Mouse (Mus musculus): ENCODE measurements around the gene Thap3. TPM values are rescaled to one million over a fixed set of nuclear protein-coding genes. Genes with fewer than 3 reads are reported as not detected.
"Not testable (repeated sequence)": the region's sequence is repeated elsewhere in the genome, so short reads cannot be mapped to it uniquely, and the experiment has no call there.

The Thap3 gene
- 20.8 TPM for polyA plus RNA-seq (2021)

GRCm38 (mm10) chr4:151988342-151989109, at the start of gene Thap3:
Gene Thap3, minus strand, starts transcription at chr4:151988997.
- no peaks in the 10 kb centered on the region for H3K27me3 ChIP-seq
- in situ Hi-C loops (cut with MboI; ENCODE audit: low pct_unique_long_range_greater_than_20kb), result no loop called here
- CTCF ChIA-PET, result interaction anchor here (0.9 to 3.2 kb wide), 3 partner anchors 7 to 20 kb away, joined by 3 to 12 read pairs (median 3); partner anchors contain the start of gene Klhl21
- no peak for DNase-seq (ENCODE audit: low read depth, low spot score)
- ATAC-seq, result peak; percentile 66
- POLR2A ChIA-PET, result interaction anchor here (0.9 to 1.3 kb wide), 2 partner anchors 20 to 22 kb away, joined by 3 to 6 read pairs; partner anchors contain the start of gene Klhl21
- TF ChIP-seq CTCF (IDR thresholded peaks at IDR 0.05), result no peak

DNA sequence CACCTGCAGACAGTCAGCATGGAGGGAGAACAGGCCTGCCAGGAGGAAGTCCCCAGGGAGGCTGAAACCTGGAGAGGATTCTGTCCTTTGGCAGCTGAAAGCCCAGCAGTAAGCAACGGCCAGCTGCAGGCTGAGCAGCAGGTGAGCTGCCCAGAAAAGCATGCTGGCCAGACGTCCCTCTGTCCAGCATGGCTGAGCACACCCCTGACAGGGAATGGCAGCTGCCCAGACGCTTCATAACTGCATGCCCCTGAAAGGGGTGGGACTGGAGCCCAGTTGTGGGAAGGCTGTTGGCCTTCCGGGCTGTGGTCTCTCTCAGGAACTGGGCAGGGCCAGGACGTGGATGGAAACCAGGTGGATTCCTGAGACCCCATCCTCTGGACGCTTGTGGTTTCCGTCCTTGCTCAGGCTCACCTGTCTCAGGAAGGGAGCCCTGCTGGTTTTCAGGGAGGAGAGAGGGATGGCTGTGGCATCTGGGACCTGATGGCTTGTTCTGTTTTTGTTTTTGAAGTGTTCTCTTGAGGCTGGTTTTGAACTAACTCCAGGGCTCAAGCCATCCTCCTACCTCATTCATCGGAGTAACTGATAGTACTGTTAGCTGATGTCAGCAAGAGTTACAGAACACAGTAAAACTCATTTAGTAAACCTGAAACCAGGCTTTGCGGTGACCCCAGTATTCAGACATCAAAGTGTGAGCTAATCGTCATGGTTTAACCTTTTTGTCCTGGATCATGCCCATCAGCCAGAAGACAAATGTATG, 49.6 kb upstream of the Thap3 start, which contains the start of gene Tas1r1:
TSS of gene Tas1r1 (minus strand) at position 344 of the 760 bp plus-strand sequence.
- POLR2A ChIA-PET, result interaction anchor here (0.6 to 1.4 kb wide), 5 partner anchors 9 to 55 kb away, joined by 3 to 4 read pairs (median 3); no protein-coding TSS in a partner anchor
- CTCF ChIA-PET, result interaction anchor here (0.6 to 3.5 kb wide), 10 partner anchors 9 to 63 kb away, joined by 3 to 21 read pairs (median 3); no protein-coding TSS in a partner anchor
- no peak for ATAC-seq
- no peak for TF ChIP-seq CTCF (IDR thresholded peaks at IDR 0.05)
- in situ Hi-C loops (cut with MboI; ENCODE audit: low pct_unique_long_range_greater_than_20kb), result no loop called here
- H3K27me3 ChIP-seq, result no peaks in the 10 kb centered on the region
- no peak for DNase-seq (ENCODE audit: low read depth, low spot score)

DNA sequence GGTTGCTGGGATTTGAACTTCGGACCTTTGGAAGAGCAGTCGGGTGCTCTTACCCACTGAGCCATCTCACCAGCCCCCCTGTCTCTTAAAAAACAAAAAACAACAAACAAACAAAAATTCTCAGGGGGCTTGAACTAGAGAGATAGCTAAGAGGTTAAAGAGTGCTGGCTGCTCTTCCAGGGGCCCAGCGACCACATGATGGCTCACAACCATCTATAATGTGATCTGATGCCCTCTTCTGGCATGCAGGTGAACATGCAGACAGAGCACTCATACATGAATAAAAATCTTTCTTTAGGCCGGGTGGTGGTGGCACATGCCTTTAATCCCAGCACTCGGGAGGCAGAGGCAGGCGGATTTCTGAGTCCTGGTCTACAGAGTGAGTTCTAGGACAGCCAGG, 47.7 kb upstream of the Thap3 start:
- H3K27me3 ChIP-seq; ATAC-seq; in situ Hi-C loops (cut with MboI; ENCODE audit: low pct_unique_long_range_greater_than_20kb); DNase-seq (ENCODE audit: low read depth, low spot score); POLR2A ChIA-PET: not testable (repeated sequence)
- CTCF ChIA-PET, result interaction anchor here (2.3 to 3.5 kb wide), 2 partner anchors 56 to 65 kb away, joined by 7 to 21 read pairs; no protein-coding TSS in a partner anchor

DNA sequence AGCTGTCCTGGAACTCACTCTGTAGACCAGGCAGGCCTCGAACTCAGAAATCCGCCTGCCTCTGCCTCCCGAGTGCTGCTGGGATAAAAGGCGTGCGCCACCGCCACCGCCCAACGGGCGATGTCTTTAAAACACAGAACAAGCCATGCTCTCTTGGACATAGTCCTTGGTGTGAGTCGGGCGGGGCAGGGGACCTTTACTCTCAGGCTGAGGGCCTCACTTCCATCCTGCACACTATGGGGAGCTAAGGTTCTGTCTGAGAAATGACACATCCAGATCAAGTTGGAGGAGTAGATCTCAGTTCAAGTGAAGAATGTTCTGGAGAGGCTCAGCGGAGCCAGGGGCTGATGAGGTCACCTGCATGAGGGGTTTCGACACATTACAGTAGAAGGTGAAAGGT, 44.1 kb upstream of the Thap3 start:
- ATAC-seq, result no peak
- in situ Hi-C loops (cut with MboI; ENCODE audit: low pct_unique_long_range_greater_than_20kb), result loop anchor here (5.0 kb wide), 1 partner anchor 64 kb away; no protein-coding TSS in a partner anchor
- CTCF ChIA-PET, result no interaction called here
- H3K27me3 ChIP-seq, result no peaks in the 10 kb centered on the region
- no peak for DNase-seq (ENCODE audit: low read depth, low spot score)
- POLR2A ChIA-PET, result no interaction called here
- no peak for TF ChIP-seq CTCF (IDR thresholded peaks at IDR 0.05)

DNA sequence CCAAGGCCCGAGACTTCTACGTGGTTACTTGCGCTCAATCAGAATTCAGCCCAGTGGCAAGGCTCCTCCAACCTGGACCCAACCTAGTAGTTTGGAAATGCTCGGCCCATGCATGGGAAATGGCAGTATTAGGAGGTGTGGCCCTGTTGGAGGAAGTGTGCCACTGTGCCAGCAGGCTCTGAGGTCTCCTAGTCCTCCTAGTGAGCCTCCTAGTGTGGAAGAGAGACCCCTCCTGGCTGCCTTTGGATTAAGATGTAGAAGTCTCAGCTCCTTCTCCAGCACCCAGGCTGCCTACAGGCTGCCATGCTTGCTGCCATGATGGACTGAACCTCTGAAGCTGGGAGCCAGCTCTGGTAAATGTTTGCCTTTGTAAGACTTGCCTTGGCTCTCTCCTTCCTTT, 41.2 kb upstream of the Thap3 start:
- no peak for ATAC-seq
- TF ChIP-seq CTCF (IDR thresholded peaks at IDR 0.05), result no peak
- no peaks in the 10 kb centered on the region for H3K27me3 ChIP-seq
- in situ Hi-C loops (cut with MboI; ENCODE audit: low pct_unique_long_range_greater_than_20kb), result loop anchor here (5.0 kb wide), 2 partner anchors 48 to 67 kb away; no protein-coding TSS in a partner anchor
- no peak for DNase-seq (ENCODE audit: low read depth, low spot score)
- ChIA-PET POLR2A (interaction anchor here (0.8 to 1.3 kb wide), 2 partner anchors 9 to 34 kb away, joined by 3 read pairs; partner anchors contain the start of genes Nol9 and Phf13), CTCF (interaction anchor here (0.9 to 1.9 kb wide), 6 partner anchors 8 to 64 kb away, joined by 3 to 10 read pairs (median 3); partner anchors contain the start of genes Nol9 and Tas1r1)

DNA sequence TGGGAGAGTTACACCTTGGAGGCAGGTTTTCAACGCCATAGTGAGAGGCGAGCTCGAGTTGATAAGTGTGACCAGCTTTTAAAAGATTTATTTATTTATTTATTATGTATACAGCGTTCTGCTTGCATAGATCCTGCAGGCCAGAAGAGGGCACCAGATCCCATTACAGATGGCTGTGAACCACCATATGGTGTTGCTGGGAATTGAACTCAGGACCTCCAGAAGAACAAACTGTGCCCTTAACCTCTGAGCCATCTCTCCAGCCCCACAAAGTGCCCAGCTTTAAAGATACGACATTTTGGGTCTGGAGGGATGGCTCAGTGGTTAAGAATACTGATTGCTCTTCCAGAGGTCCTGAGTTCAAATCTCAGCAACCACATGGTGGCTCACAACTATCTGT, 40.3 kb upstream of the Thap3 start:
- POLR2A ChIA-PET, result interaction anchor here (1.4 kb wide), 1 partner anchor 20 kb away, joined by 4 read pairs; the partner anchor contains the start of gene Klhl21
- H3K27me3 ChIP-seq, result no peaks in the 10 kb centered on the region
- in situ Hi-C loops (cut with MboI; ENCODE audit: low pct_unique_long_range_greater_than_20kb), result loop anchor here (5.0 kb wide), 1 partner anchor 47 kb away; no protein-coding TSS in a partner anchor
- TF ChIP-seq CTCF (IDR thresholded peaks at IDR 0.05), result no peak
- ATAC-seq (no peak), DNase-seq (ENCODE audit: low read depth, low spot score) (no peak)
- CTCF ChIA-PET, result interaction anchor here (0.8 to 1.9 kb wide), 11 partner anchors 9 to 64 kb away, joined by 3 to 10 read pairs (median 3); partner anchors contain the start of genes Nol9 and Tas1r1

GRCm38 (mm10) chr4:152028456-152028855, 39.7 kb upstream of the Thap3 start:
- POLR2A ChIA-PET, result interaction anchor here (1.4 kb wide), 1 partner anchor 20 kb away, joined by 4 read pairs; the partner anchor contains the start of gene Klhl21
- DNase-seq (ENCODE audit: low read depth, low spot score), result no peak

DNA sequence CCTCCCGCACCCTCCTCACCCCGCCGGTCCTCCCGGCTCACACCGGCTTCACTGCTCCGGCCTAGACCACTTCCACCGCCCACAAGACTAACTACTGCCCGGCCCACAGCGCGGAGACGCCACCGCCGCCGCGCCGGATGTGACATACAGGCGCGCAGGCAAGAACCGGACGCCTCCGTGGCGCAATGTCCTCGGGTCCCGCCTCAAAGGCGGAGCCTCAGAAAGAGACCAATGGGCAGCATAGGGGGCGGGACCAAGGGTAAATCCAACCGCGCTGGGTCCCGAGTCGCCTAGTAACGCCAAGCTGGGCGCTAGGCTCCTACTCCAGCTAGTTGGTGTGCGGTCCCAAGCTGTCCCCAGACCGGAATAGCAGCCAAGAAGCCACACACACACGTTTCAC, 38.7 kb upstream of the Thap3 start, which contains the start of gene Zbtb48:
TSS of gene Zbtb48 (minus strand) at position 148 of the 400 bp plus-strand sequence.
- ATAC-seq (peak; percentile 95), DNase-seq (ENCODE audit: low read depth, low spot score) (no peak)
- no peaks in the 10 kb centered on the region for H3K27me3 ChIP-seq
- ChIA-PET CTCF (interaction anchor here (0.6 to 1.6 kb wide), 3 partner anchors 34 to 76 kb away, joined by 3 to 6 read pairs (median 4); no protein-coding TSS in a partner anchor), POLR2A (no interaction called here)
- TF ChIP-seq CTCF (IDR thresholded peaks at IDR 0.05), result no peak
- in situ Hi-C loops (cut with MboI; ENCODE audit: low pct_unique_long_range_greater_than_20kb), result loop anchor here (5.0 kb wide), 1 partner anchor 45 kb away; no protein-coding TSS in a partner anchor

More at GRCm38 (mm10) chr4:152028456-152028855, 39.7 kb upstream of the Thap3 start:
- in situ Hi-C loops (cut with MboI; ENCODE audit: low pct_unique_long_range_greater_than_20kb), result loop anchor here (5.0 kb wide), 1 partner anchor 46 kb away; no protein-coding TSS in a partner anchor
- no peak for ATAC-seq
- no peak for TF ChIP-seq CTCF (IDR thresholded peaks at IDR 0.05)
- no peaks in the 10 kb centered on the region for H3K27me3 ChIP-seq
- CTCF ChIA-PET, result interaction anchor here (0.8 to 1.8 kb wide), 10 partner anchors 10 to 75 kb away, joined by 3 to 10 read pairs (median 3); partner anchors contain the start of genes Nol9 and Tas1r1

DNA sequence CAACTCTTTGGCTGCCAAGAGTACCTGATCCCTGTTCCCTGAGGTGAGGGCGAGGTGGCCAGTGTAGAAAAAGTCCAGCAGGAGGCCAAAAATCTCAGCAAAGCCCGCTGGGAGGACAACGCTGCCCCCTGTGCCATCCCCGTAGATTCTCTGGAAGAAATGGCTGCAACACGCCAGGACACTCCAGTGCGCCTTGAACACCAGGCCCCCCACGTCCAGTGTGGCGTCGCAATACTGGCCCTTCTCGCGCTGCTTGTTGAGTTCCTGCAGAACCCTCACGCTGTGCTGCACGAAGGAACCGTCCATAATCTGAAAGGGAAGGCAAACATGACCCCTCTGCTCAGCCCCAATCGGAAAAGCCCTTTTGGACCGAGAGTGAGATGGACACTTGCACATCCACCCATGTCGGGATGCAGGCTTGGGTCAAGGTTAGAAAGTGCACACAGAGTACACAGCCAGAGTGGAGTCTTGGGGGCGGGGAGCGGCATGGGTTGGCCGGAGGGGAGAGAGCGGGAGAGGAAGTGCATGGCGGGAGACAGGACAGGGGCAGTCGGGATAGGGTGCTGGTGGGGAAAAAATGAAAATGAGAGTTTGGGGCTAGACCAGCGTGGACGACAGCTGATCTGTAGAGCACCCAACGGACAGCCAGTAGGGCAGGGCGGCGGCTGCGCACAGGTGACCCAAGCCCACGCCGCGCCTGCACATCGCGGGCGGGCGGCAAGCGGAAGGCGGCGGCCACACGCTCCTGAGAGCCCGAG, 38.1 kb upstream of the Thap3 start:
- ATAC-seq (peak; percentile 37), DNase-seq (ENCODE audit: low read depth, low spot score) (no peak)
- H3K27me3 ChIP-seq, result no peaks in the 10 kb centered on the region
- TF ChIP-seq CTCF (IDR thresholded peaks at IDR 0.05), result no peak
- ChIA-PET CTCF (interaction anchor here (0.6 to 1.6 kb wide), 3 partner anchors 34 to 76 kb away, joined by 3 to 6 read pairs (median 4); no protein-coding TSS in a partner anchor), POLR2A (interaction anchor here (1.0 to 1.4 kb wide), 2 partner anchors 11 to 17 kb away, joined by 3 to 5 read pairs; no protein-coding TSS in a partner anchor)
- in situ Hi-C loops (cut with MboI; ENCODE audit: low pct_unique_long_range_greater_than_20kb), result loop anchor here (5.0 kb wide), 1 partner anchor 45 kb away; no protein-coding TSS in a partner anchor

Measured in Patski (cell line).